19 mouse cellular contexts compared by ENCODE assay signal in the genomic region with DNA sequence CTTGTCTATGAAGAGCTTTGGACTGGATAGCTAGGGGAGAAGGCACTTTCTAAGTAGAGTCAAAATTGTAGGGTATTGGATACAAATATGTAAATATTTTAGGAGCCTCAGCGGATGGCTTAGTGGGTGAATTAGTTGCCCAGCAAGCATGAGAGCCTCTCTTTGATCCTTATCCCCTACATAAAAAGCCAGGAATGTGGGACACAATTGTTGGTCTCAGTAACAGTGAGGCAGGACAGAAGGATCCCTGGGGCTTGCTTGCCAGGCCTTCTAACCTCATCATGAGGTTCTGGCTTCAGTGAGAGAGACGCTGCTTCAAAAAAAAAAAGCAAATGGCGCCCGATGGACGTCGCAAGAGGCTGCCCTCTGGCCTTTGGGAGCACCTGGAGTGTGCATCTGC.
DNase-seq lines count a peak whose midpoint lies in the region; ATAC-seq and TF ChIP-seq lines count a peak whose summit lies in the region.
"Had no signal": no experiment of that assay in that cellular context is flagged by ENCODE, and none has a peak within 500 bp of the region (broad histone marks: within the 10 kb centered on the region; RNA-seq: fewer than 3 reads in every experiment).

No protein-coding gene starts in this region.

- no peak for ATAC-seq in lung, embryonic 14.5 days (ENCODE audit: insufficient read depth)
- no peak for ATAC-seq in midbrain, embryonic 11.5 days (ENCODE audit: low FRiP score)
- no peak for ATAC-seq in midbrain, embryonic 15.5 days (replicated peaks)
- no peak for ATAC-seq in stomach, postnatal 0 days (ENCODE audit: low FRiP score, low TSS enrichment)
- no peak for ATAC-seq in forebrain, postnatal 0 days
- ATAC-seq: hindbrain, postnatal 0 days had no signal

- no peak overlapping the region for H3K4me2 ChIP-seq in lung, embryonic 14.5 days
- H3K4me2 ChIP-seq in midbrain, embryonic 11.5 days: no peak overlapping the region
- H3K4me2 ChIP-seq in midbrain, embryonic 15.5 days: no peak overlapping the region
- H3K4me2 ChIP-seq in stomach, postnatal 0 days (replicated peaks; ENCODE audit: low read depth): no peak overlapping the region
- no peak overlapping the region for H3K4me2 ChIP-seq in forebrain, postnatal 0 days (ENCODE audit: low read depth)
- H3K4me2 ChIP-seq: embryonic facial prominence, embryonic 12.5 days; heart, embryonic 11.5 days; heart, embryonic 15.5 days; hindbrain, embryonic 13.5 days had no signal

- no peaks in the 10 kb centered on the region for H3K36me3 ChIP-seq in lung, embryonic 14.5 days (ENCODE audit: insufficient read depth)
- H3K36me3 ChIP-seq in midbrain, embryonic 11.5 days (ENCODE audit: control insufficient read depth, insufficient read depth, low read length): no peaks in the 10 kb centered on the region
- H3K36me3 ChIP-seq in midbrain, embryonic 15.5 days (replicated peaks): no peaks in the 10 kb centered on the region
- H3K36me3 ChIP-seq in small intestine, adult 2 months (ENCODE audit: control insufficient read depth, insufficient read depth, low read length): no peaks in the 10 kb centered on the region
- H3K36me3 ChIP-seq in stomach, postnatal 0 days (ENCODE audit: control insufficient read depth, insufficient read depth, low read length): no peaks in the 10 kb centered on the region
- no peaks in the 10 kb centered on the region for H3K36me3 ChIP-seq in forebrain, postnatal 0 days (ENCODE audit: insufficient read depth)
- H3K36me3 ChIP-seq: embryonic facial prominence, embryonic 12.5 days; heart, embryonic 15.5 days; hindbrain, embryonic 13.5 days had no signal

- H3K4me1 ChIP-seq in lung, embryonic 14.5 days (ENCODE audit: insufficient read depth): 0 out of 2 replicates have a peak, but pooled peaks cover 7% of the 10 kb centered on the region
- peaks cover 4% of the 10 kb centered on the region; the same call in 1 of the 2 replicates for H3K4me1 ChIP-seq in midbrain, embryonic 11.5 days (ENCODE audit: control insufficient read depth, insufficient read depth, low read length)
- H3K4me1 ChIP-seq in midbrain, embryonic 15.5 days: no peaks in the 10 kb centered on the region
- H3K4me1 ChIP-seq in small intestine, adult 2 months (ENCODE audit: control insufficient read depth, insufficient read depth, insufficient read length, low read length): peaks cover 45% of the 10 kb centered on the region
- peaks cover 5% of the 10 kb centered on the region; the same call in 1 of the 2 replicates for H3K4me1 ChIP-seq in stomach, postnatal 0 days (replicated peaks; ENCODE audit: control insufficient read depth, insufficient read depth)
- H3K4me1 ChIP-seq in forebrain, postnatal 0 days (ENCODE audit: insufficient read depth): no peaks in the 10 kb centered on the region
- H3K4me1 ChIP-seq: embryonic facial prominence, embryonic 12.5 days; heart, embryonic 15.5 days had no signal

- H3K4me3 ChIP-seq in lung, embryonic 14.5 days (ENCODE audit: low read depth, low read length): no peak overlapping the region
- H3K4me3 ChIP-seq in midbrain, embryonic 11.5 days (ENCODE audit: low read depth, low read length): no peak overlapping the region
- no peak overlapping the region for H3K4me3 ChIP-seq in midbrain, embryonic 15.5 days
- H3K4me3 ChIP-seq in small intestine, adult 2 months (ENCODE audit: low read depth, low read length): no peak overlapping the region
- no peak overlapping the region for H3K4me3 ChIP-seq in stomach, postnatal 0 days (ENCODE audit: low read depth, low read length)
- H3K4me3 ChIP-seq in forebrain, postnatal 0 days (ENCODE audit: low read depth, low read length): no peak overlapping the region
- H3K4me3 ChIP-seq: embryonic facial prominence, embryonic 12.5 days; heart, embryonic 15.5 days; hindbrain, embryonic 13.5 days had no signal

- H3K27ac ChIP-seq in lung, embryonic 14.5 days (ENCODE audit: low read depth): peak overlapping the region; percentile 69; the same call in 1 of the 2 replicates
- H3K27ac ChIP-seq in midbrain, embryonic 11.5 days (ENCODE audit: low read depth, low read length): no peak overlapping the region
- H3K27ac ChIP-seq in midbrain, embryonic 15.5 days: no peak overlapping the region
- H3K27ac ChIP-seq in small intestine, adult 2 months (ENCODE audit: insufficient read depth, low read depth, low read length): 0 out of 2 replicates have a peak overlapping the region, but pooled peaks have one; percentile 48
- peak overlapping the region; percentile 45; the same call in 1 of the 2 replicates for H3K27ac ChIP-seq in stomach, postnatal 0 days (replicated peaks)
- no peak overlapping the region for H3K27ac ChIP-seq in forebrain, postnatal 0 days (ENCODE audit: low read depth, low read length)
- H3K27ac ChIP-seq: embryonic facial prominence, embryonic 12.5 days; heart, embryonic 15.5 days; hindbrain, embryonic 13.5 days; hindbrain, postnatal 0 days had no signal

- H3K9me3 ChIP-seq in lung, embryonic 14.5 days (ENCODE audit: low read depth, low read length): no peaks in the 10 kb centered on the region
- H3K9me3 ChIP-seq in midbrain, embryonic 11.5 days (ENCODE audit: control insufficient read depth, low read length): no peaks in the 10 kb centered on the region
- no peaks in the 10 kb centered on the region for H3K9me3 ChIP-seq in midbrain, embryonic 15.5 days
- H3K9me3 ChIP-seq in stomach, postnatal 0 days (ENCODE audit: control insufficient read depth, low read length): no peaks in the 10 kb centered on the region
- no peaks in the 10 kb centered on the region for H3K9me3 ChIP-seq in forebrain, postnatal 0 days (ENCODE audit: low read length)
- H3K9me3 ChIP-seq: embryonic facial prominence, embryonic 12.5 days; heart, embryonic 15.5 days; hindbrain, embryonic 13.5 days had no signal

- TF ChIP-seq EP300 in stomach, postnatal 0 days (optimal IDR thresholded peaks at IDR 0.05): no peak

- 85% methylated on average over 6 of the region's 6 CpGs for WGBS in lung, embryonic 14.5 days
- 84% methylated on average over 6 of the region's 6 CpGs for WGBS in midbrain, embryonic 11.5 days
- WGBS in midbrain, embryonic 15.5 days: 77% methylated on average over 6 of the region's 6 CpGs
- 92% methylated on average over 6 of the region's 6 CpGs for WGBS in small intestine, adult 2 months
- WGBS in stomach, postnatal 0 days: 82% methylated on average over 6 of the region's 6 CpGs
- WGBS in forebrain, postnatal 0 days: 82% methylated on average over 6 of the region's 6 CpGs

- H3K9ac ChIP-seq in lung, embryonic 14.5 days: no peak overlapping the region
- H3K9ac ChIP-seq in midbrain, embryonic 11.5 days (ENCODE audit: low read length): no peak overlapping the region
- no peak overlapping the region for H3K9ac ChIP-seq in midbrain, embryonic 15.5 days
- no peak overlapping the region for H3K9ac ChIP-seq in stomach, postnatal 0 days (ENCODE audit: low read length)
- no peak overlapping the region for H3K9ac ChIP-seq in forebrain, postnatal 0 days
- H3K9ac ChIP-seq: embryonic facial prominence, embryonic 12.5 days; heart, embryonic 15.5 days; hindbrain, embryonic 13.5 days had no signal

- DNase-seq in lung, embryonic 14.5 days: no peak
- no peak for DNase-seq in lung, postnatal 14 days
- peak; percentile 60 for DNase-seq in midbrain, embryonic 11.5 days (ENCODE audit: low spot score, missing footprints)
- DNase-seq in stomach, postnatal 0 days (ENCODE audit: low spot score): no peak
- DNase-seq in kidney, postnatal 25 days: no peak
- DNase-seq in forebrain, postnatal 0 days: no peak
- DNase-seq: adrenal gland, postnatal 10 days; cerebellum, adult 11-12 months; cerebellum, adult 9-10 months; cerebellum, postnatal 25 days; heart, adult 18-20 months; heart, postnatal 14 days had no signal

- H3K27me3 ChIP-seq in lung, embryonic 14.5 days (ENCODE audit: insufficient read depth, low read length): no peaks in the 10 kb centered on the region
- no peaks in the 10 kb centered on the region for H3K27me3 ChIP-seq in midbrain, embryonic 11.5 days (ENCODE audit: control insufficient read depth, insufficient read depth, low read length)
- no peaks in the 10 kb centered on the region for H3K27me3 ChIP-seq in midbrain, embryonic 15.5 days (replicated peaks)
- H3K27me3 ChIP-seq in small intestine, adult 2 months (ENCODE audit: control insufficient read depth, insufficient read depth, low read length): no peaks in the 10 kb centered on the region
- no peaks in the 10 kb centered on the region for H3K27me3 ChIP-seq in stomach, postnatal 0 days (ENCODE audit: control insufficient read depth, insufficient read depth, low read length)
- no peaks in the 10 kb centered on the region for H3K27me3 ChIP-seq in forebrain, postnatal 0 days (ENCODE audit: insufficient read depth, low read length)
- H3K27me3 ChIP-seq: embryonic facial prominence, embryonic 12.5 days; heart, embryonic 15.5 days; hindbrain, embryonic 13.5 days had no signal

- TF ChIP-seq CTCF in lung, embryonic 14.5 days (IDR thresholded peaks at IDR 0.05; ENCODE audit: low read depth): no peak
- TF ChIP-seq CTCF in small intestine, adult 2 months (IDR thresholded peaks at IDR 0.05; ENCODE audit: extremely low read depth, insufficient read length, insufficient replicate concordance, low read depth, low read length): no peak
- no peak for TF ChIP-seq CTCF in stomach, postnatal 0 days (IDR thresholded peaks at IDR 0.05; ENCODE audit: low read depth)
- no peak for TF ChIP-seq CTCF in forebrain, postnatal 0 days (IDR thresholded peaks at IDR 0.05; ENCODE audit: low read depth)

- TF ChIP-seq POLR2A in small intestine, adult 2 months (IDR thresholded peaks at IDR 0.05; ENCODE audit: low read depth, low read length): no peak

Comparison
In these comparisons a context has a peak if more than half of its experiments do, and no peak if none do; other contexts are left out.
1. H3K27ac ChIP-seq: peak in lung, embryonic 14.5 days (single experiment), small intestine, adult 2 months (single experiment) and stomach, postnatal 0 days (single experiment); none in midbrain, embryonic 11.5 days (single experiment), midbrain, embryonic 15.5 days (single experiment) and forebrain, postnatal 0 days (single experiment).